Mouse (Mus musculus): ENCODE data around the gene Lins1.

Lins1 gene

DNA sequence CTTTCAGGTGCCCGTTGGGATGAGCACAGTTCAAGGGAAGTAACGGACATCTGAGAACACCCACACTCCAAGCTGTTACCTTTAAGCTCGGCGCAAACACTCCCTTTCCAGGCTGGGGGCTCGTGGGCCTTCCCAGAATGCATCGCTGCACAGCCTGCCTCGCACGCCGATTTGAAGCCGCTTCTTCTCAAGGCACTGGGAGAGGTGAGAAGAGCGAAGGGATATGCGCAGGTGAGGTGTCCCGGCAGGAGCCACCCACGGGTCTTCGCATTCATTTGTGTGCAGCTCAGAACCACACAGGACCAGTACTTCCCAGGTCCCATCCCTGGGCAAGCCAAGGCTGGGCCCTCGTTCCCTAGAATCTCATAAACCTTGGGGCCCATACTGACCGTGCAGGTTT is 43.7 kb downstream of the Lins1 start:
- no peak for DNase-seq (ENCODE audit: low spot score)

DNA sequence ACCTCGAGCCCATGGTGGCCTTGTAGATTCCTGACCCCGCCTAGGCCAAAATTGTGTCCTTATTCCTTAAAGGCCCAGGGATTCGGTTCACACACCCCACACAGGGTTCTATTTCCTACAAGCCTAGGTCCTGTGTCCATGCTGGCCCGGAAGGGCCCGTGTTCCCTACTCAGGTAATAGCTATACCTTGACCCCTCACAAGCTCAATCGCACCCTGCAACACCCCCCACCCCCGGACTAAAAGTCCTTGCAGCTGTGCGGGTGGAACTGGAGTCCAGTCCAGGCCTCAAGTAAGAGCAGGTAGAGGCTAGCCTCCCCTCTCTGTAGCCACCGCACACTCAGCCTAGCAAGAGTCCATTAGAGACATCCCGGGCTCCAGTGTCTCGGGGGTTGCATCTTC is 44.2 kb downstream of the Lins1 start:
- DNase-seq (ENCODE audit: low spot score) = no peak

DNA sequence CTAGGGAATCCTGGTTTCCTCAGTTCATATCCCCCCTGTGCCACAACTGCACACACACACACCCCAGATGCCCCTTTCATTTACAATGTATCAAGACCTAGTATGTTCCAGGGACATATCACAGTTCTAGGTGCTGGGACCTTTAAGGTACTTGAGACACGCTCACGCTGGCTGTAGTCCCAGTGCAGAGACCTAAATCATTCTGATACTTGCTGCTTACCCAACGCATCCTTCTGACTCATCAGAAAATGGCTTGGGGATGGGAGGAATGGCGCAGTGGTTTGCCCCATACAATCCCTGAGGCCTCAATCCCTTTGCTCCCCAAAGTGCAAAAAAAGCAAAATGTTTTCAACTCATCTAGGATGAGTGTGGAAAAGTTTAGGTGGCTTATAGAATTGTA is 44.8 kb downstream of the Lins1 start:
- no peak for DNase-seq (ENCODE audit: low spot score)

DNA sequence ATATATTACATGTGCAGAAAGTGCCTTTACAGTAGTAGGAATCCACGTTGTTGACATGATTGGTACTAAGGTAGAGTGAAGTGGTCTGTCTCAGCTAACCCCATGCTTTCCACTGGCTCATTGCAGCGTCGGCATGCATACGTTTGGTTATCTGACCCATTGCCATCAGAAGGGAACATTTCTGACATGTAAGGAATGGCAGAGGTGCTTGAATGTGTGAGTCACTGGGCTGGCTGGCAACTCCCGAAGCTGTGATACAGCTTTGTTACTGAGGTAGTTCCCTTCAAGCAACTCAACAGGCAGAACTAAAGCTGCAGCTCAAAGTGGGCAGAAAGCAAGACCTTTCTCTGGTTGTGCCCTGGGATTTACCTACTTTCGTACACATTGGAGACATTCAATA is 45.3 kb downstream of the Lins1 start:
- DNase-seq (ENCODE audit: low spot score) = no peak

DNA sequence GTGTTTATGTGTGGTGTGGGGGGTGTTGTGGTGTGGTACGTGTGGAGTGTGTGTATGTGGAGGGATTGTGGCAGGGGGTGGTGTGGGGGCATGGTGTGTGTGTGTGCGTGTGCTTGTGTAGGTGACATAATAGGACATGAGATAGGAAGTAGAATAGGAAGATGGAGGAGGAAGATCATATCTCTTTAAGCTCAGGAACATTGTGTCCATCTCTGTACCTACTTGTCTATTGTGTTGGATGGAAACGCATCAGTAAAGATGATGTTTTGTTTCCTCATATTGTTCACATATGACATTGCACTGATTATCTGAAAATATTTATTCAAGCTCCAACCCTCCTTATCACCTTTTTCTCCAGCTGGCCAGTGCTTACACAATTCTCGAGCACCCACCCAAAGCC is 47.7 kb downstream of the Lins1 start:
- no peak for DNase-seq (ENCODE audit: low spot score)

DNA sequence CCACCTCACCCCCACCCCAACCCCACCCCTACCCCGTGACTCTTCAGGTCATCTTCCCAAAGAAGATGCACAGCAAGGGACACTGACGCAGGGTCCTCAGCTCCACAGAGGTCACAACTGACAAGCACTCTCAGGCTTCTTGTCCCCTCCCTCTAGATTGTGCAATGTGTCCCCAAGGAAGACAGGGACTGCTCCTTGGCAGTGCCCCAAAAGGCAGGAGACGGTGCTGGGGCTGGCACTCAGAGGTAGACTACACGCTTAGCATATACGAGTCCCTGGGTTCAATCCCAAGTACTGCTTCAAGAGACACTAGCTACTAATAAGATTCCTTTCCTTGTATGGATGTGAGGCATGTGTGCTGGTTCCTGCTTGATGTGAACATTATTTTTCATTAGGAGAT is 51.3 kb downstream of the Lins1 start:
- no peak for DNase-seq (ENCODE audit: low spot score)

DNA sequence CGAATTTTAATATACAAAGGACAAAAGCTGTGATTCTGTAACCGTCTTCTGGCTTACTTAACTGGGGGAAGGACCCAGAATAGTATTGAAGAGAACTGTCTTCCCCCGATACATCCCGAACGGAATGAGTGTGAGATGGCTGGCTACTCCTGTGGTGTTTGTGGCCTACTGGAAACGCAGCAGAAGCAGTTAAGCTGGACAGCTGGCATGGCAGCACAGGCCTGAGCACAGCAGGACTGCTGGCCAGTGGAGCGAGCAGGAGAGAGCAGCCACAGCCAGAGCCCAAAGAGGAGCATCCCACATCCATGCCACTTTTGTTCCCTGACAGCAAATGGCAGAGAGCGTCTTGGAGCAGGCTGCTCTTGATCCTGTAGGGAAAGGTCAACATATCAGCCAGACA is 51.7 kb downstream of the Lins1 start:
- DNase-seq (ENCODE audit: low spot score) = no peak

DNA sequence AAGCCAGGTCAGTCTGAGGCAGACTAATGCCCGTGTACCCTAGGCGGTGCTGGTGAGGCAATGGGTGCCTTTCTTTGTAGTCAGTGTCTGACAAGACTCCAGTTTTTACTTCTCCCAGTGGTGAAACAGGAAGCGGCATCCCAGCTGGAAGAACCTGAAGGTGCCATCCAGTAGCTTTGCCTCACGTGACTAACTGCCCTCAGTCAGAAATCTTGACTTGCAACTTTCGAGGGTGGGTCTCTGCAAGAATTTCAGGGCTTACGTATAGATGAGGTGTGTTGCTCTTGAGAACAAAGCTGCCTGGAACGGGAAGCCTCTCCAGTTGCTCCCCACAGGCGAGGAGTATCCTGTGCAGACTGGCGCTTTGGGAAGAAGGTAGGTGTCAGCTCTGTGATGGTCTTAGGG is 53.7 kb downstream of the Lins1 start, which contains the start of gene Cers3:
Gene Cers3, plus strand, starts transcription at position 128 of the 405 bp plus-strand sequence.
- DNase-seq (ENCODE audit: low spot score) = no peak

DNA sequence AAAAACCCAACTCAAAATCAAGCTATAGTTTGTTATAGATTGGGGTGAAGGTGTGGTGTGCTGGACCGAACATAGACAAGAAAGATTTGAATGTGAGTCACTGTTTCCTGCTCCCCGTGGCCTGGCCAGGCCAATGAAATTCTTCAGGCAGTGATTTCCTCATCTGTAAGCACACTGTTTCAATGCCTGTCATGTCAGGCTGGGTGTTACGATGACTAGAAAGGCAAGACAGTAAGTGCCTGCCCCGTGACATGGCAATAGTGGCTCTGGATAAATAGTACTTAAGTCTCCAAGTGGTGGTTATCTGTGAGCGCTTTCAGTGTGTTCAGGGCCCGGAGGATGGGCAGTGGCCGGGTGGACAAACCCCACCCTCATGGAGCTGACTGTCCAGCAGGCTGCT is 57.3 kb downstream of the Lins1 start:
- DNase-seq (ENCODE audit: low spot score) = no peak

DNA sequence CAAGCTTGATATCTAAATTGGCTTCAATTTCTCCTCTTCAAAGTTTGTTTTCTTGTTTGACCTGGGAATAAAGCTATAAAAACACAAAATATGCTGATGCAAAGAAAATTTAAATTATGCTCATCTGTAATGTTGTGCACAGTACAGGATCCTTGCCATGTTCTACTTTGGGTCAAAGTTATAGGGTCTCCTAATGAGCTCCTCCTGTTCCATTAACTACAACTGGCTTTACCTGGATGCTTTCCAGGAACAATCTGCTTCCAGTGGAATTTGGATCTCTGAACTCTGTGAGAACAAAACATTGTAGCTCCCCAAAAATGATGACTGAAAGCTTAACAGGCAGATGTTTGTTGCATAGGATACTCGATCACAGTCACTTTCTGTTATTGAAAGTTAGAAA is 60.3 kb downstream of the Lins1 start:
- DNase-seq (ENCODE audit: low spot score) = no peak

DNA sequence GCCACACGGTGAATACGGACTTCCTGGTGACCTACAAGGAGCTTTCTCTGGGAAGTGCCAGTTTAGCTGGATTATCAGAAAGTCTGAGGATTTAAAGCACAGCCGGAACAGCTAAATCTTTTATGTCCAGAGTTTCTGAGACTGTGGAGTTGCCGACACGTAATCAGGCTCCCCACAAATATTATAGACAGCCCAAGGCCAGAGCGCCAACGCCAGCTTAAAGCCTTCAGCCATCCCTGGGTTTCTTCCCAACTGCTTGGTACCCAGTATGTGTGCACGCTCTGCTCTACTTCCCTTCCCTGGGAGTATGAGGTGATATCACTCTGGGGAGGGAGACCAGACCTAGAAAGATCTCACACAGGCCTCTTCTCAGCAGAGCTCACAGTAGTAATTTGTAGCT is 64.1 kb downstream of the Lins1 start:
- no peak for DNase-seq (ENCODE audit: low spot score)

DNA sequence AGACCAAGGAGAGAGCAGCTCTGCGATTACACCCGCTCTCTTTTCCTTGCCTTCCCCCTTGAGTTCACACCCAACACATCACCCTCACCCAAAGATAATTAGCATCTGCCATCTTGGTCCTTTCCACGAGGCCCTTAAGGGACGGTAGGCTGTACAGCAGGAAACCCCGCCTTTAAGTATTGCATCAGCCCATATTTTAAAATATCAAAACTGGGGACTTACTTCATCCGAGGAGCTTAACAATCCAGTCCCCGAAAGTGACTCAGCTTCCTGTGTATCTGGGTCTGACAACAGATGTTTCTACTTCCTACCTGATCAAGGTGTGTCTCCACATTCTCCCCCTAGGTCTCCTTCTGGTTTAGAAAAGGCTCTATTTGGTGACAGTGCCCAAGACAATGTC is 65.9 kb downstream of the Lins1 start:
- no peak for DNase-seq (ENCODE audit: low spot score)

Measured in ovary, adult 18-20 months (tissue).